20 mouse cellular contexts compared by ENCODE assay signal in the genomic region with DNA sequence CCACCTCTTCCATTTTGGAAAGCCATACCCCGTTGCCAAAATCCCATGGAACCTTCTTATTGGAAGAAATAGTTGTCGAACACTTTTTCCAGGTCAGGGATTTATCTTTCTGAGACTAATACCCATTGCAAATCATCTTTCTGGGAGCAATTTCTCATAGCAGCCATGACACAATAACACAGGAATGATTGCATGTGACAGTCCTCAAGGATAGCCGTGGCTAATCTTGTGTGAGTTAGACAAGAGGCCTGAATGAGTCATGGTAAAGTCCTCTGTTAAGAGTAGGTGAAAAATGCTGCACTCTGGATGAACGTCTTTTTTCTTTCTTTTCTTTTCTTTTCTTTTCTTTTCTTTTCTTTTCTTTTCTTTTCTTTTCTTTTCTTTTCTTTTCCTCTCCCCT.
A peak's percentile ranks its signal among the peaks of the same experiment; 100 is the strongest.
DNase-seq lines count a peak whose midpoint lies in the region; ATAC-seq and TF ChIP-seq lines count a peak whose summit lies in the region.
"Had no signal": no experiment of that assay in that cellular context is flagged by ENCODE, and none has a peak within 500 bp of the region (broad histone marks: within the 10 kb centered on the region; RNA-seq: fewer than 3 reads in every experiment).

No protein-coding gene starts in this region.

- no peaks in the 10 kb centered on the region for H3K27me3 ChIP-seq in heart, postnatal 0 days (ENCODE audit: control insufficient read depth, insufficient read depth, low read length)
- no peaks in the 10 kb centered on the region for H3K27me3 ChIP-seq in stomach, postnatal 0 days (ENCODE audit: control insufficient read depth, insufficient read depth, low read length)
- H3K27me3 ChIP-seq: embryonic facial prominence, embryonic 15.5 days; forebrain, embryonic 13.5 days; hindbrain, embryonic 15.5 days; kidney, embryonic 15.5 days had no signal

- ATAC-seq in heart, postnatal 0 days (ENCODE audit: insufficient read depth, low read depth), result peak; percentile 24; the same call in 1 of the 2 replicates
- ATAC-seq in erythroid progenitor cell, adult 5-6 weeks (replicated peaks; ENCODE audit: low FRiP score, poor library complexity, severe bottlenecking), result no peak
- no peak for ATAC-seq in stomach, postnatal 0 days (ENCODE audit: low FRiP score, low TSS enrichment)
- ATAC-seq: forebrain, embryonic 13.5 days; intestine, embryonic 16.5 days had no signal

- no peak for DNase-seq in heart, postnatal 0 days (ENCODE audit: low spot score)
- no peak for DNase-seq in heart, postnatal 14 days
- peak; percentile 72 for DNase-seq in Muller cell, postnatal 12 days (ENCODE audit: inconsistent ontology term)
- DNase-seq in adrenal gland, postnatal 10 days, result peak; percentile 12
- peak; percentile 23 for DNase-seq in fibroblast of lung, adult 2 months (ENCODE audit: low read depth)
- DNase-seq in stomach, postnatal 0 days (ENCODE audit: low spot score), result no peak
- DNase-seq: cerebellum, adult 11 months; cerebellum, adult 8-10 months; cerebellum, postnatal 14 days; gastrocnemius, adult 2 months; gastrocnemius, postnatal 25 days; heart, postnatal 36 days; kidney, adult 2 months had no signal

- no peaks in the 10 kb centered on the region for H3K4me1 ChIP-seq in heart, postnatal 0 days (ENCODE audit: control insufficient read depth, insufficient read depth)
- H3K4me1 ChIP-seq in stomach, postnatal 0 days (replicated peaks; ENCODE audit: control insufficient read depth, insufficient read depth), result no peaks in the 10 kb centered on the region
- H3K4me1 ChIP-seq: embryonic facial prominence, embryonic 15.5 days; forebrain, embryonic 13.5 days; heart, embryonic 10.5 days; kidney, embryonic 15.5 days had no signal

- no peak overlapping the region for H3K9ac ChIP-seq in heart, postnatal 0 days (replicated peaks; ENCODE audit: low read depth, low read length)
- H3K9ac ChIP-seq in stomach, postnatal 0 days (ENCODE audit: low read length), result no peak overlapping the region
- H3K9ac ChIP-seq: embryonic facial prominence, embryonic 15.5 days; forebrain, embryonic 13.5 days; hindbrain, embryonic 15.5 days; kidney, embryonic 15.5 days had no signal

- intact Hi-C loops in heart, postnatal 14 days (cut with DNase I), result no loop called here

- TF ChIP-seq EP300 in heart, postnatal 0 days (IDR thresholded peaks at IDR 0.05; ENCODE audit: low read depth), result no peak
- no peak for TF ChIP-seq EP300 in stomach, postnatal 0 days (optimal IDR thresholded peaks at IDR 0.05)

- no peak overlapping the region for H3K4me2 ChIP-seq in heart, postnatal 0 days (ENCODE audit: low read depth, low read length)
- H3K4me2 ChIP-seq in stomach, postnatal 0 days (replicated peaks; ENCODE audit: low read depth), result no peak overlapping the region
- H3K4me2 ChIP-seq: embryonic facial prominence, embryonic 15.5 days; forebrain, embryonic 13.5 days; hindbrain, embryonic 15.5 days; kidney, embryonic 15.5 days had no signal

- WGBS in heart, postnatal 0 days, result 58% methylated on average over 4 of the region's 4 CpGs
- WGBS in stomach, postnatal 0 days, result 70% methylated on average over 4 of the region's 4 CpGs

- no peak for TF ChIP-seq CTCF in heart, postnatal 0 days (IDR thresholded peaks at IDR 0.05; ENCODE audit: low read depth)
- no peak for TF ChIP-seq CTCF in stomach, postnatal 0 days (IDR thresholded peaks at IDR 0.05; ENCODE audit: low read depth)

- no peak overlapping the region for H3K4me3 ChIP-seq in heart, postnatal 0 days (ENCODE audit: low read depth, low read length)
- H3K4me3 ChIP-seq in stomach, postnatal 0 days (ENCODE audit: low read depth, low read length), result no peak overlapping the region
- H3K4me3 ChIP-seq: embryonic facial prominence, embryonic 15.5 days; forebrain, embryonic 13.5 days; gastrocnemius, adult 2 months; heart, embryonic 10.5 days; hindbrain, embryonic 15.5 days; kidney, embryonic 15.5 days had no signal

- no peak overlapping the region for H3K27ac ChIP-seq in heart, postnatal 0 days (ENCODE audit: low read depth)
- H3K27ac ChIP-seq in stomach, postnatal 0 days (replicated peaks), result no peak overlapping the region
- H3K27ac ChIP-seq: embryonic facial prominence, embryonic 15.5 days; forebrain, embryonic 13.5 days; gastrocnemius, adult 2 months; heart, embryonic 10.5 days; hindbrain, embryonic 15.5 days; kidney, embryonic 15.5 days had no signal

- H3K9me3 ChIP-seq in heart, postnatal 0 days (replicated peaks; ENCODE audit: control insufficient read depth, low read length), result no peaks in the 10 kb centered on the region
- no peaks in the 10 kb centered on the region for H3K9me3 ChIP-seq in stomach, postnatal 0 days (ENCODE audit: control insufficient read depth, low read length)
- H3K9me3 ChIP-seq: embryonic facial prominence, embryonic 15.5 days; forebrain, embryonic 13.5 days; heart, embryonic 10.5 days; hindbrain, embryonic 15.5 days; kidney, embryonic 15.5 days had no signal

- no peaks in the 10 kb centered on the region for H3K36me3 ChIP-seq in heart, postnatal 0 days (replicated peaks; ENCODE audit: control insufficient read depth, insufficient read depth, low read length)
- H3K36me3 ChIP-seq in stomach, postnatal 0 days (ENCODE audit: control insufficient read depth, insufficient read depth, low read length), result no peaks in the 10 kb centered on the region
- H3K36me3 ChIP-seq: embryonic facial prominence, embryonic 15.5 days; heart, embryonic 10.5 days; hindbrain, embryonic 15.5 days; kidney, embryonic 15.5 days had no signal

Comparison
In these comparisons a context has a peak if more than half of its experiments do, and no peak if none do; other contexts are left out.
1. DNase-seq: peak in Muller cell, postnatal 12 days (single experiment), adrenal gland, postnatal 10 days (single experiment) and fibroblast of lung, adult 2 months (single experiment); none in heart, postnatal 0 days (single experiment), heart, postnatal 14 days (0 of 2) and stomach, postnatal 0 days (single experiment).